Mouse (Mus musculus) bone marrow macrophage, adult 2 months (primary cell): ENCODE data around the gene Prrt4.

Experiments
- CTCF ChIP-seq: IDR thresholded peaks from 2 replicates; pipeline ENCODE4 v1.5.1; 2012; ENCODE audit warnings: low read depth, mild to moderate bottlenecking, low read length, moderate library complexity
- POLR2A ChIP-seq: IDR thresholded peaks from 2 replicates; pipeline ENCODE4 v1.6.1; 2012; ENCODE audit warnings: mild to moderate bottlenecking, low read depth, low read length, borderline replicate concordance

GRCm38 (mm10) chr6:29150001-29150400 lies 29.4 kb downstream of the Prrt4 start:
- TF ChIP-seq POLR2A = no peak
- TF ChIP-seq CTCF = no peak
